Mouse (Mus musculus) small intestine, adult 2 months (tissue): ENCODE data around the gene Exoc6.

Experiments used
- CTCF ChIP-seq: fragments of 200-500 bp; IDR thresholded peaks from 2 replicates; pipeline ENCODE4 v1.5.1; 2012; ENCODE audit warnings: low read depth, mild to moderate bottlenecking, control low read depth, inconsistent platforms, low read length, moderate library complexity, mixed read lengths; ENCODE audit not compliant: insufficient replicate concordance, insufficient read length; ENCODE audit errors: extremely low read depth
- POLR2A ChIP-seq: fragments of 200-500 bp; IDR thresholded peaks from 2 replicates; pipeline ENCODE4 v1.6.1; 2012; ENCODE audit warnings: low read depth, mild to moderate bottlenecking, control low read depth, inconsistent platforms, low read length, moderate library complexity

DNA sequence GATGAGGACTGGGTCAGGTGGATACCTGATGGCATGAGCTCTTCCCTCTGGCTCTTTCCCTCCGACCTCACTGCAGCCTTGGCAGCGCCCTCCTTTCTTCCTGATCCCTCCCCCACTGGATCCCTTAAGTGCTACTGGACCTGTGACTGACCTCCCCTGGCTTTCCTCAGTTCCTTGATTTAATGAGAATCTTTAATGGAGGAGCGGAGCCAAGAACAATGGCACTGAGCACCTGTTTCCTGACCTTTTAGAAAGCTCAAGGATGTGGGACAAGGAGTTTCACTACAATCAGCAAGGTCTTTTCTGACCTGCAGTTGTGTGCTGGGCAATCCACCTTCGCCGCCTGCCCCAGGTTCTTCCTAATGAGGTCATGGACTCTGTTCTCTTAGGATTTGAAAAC lies 43.6 kb upstream of the Exoc6 start:
- TF ChIP-seq CTCF: no peak
- TF ChIP-seq POLR2A: no peak
